Mouse (Mus musculus) liver, embryonic 11.5 days (tissue): ENCODE data around the gene Capn12. TPM values are rescaled to one million over a fixed set of nuclear protein-coding genes. Genes with fewer than 3 reads are reported as not detected.
"Not testable (repeated sequence)": the region's sequence is repeated elsewhere in the genome, so short reads cannot be mapped to it uniquely, and the experiment has no call there.

ENCODE experiments used
- ATAC-seq: fragments of 200-750 bp; cut with Nextera tagmentation; replicated peaks from 2 replicates; pipeline ENCODE4 v1.8.0; 2017; ENCODE audit warnings: moderate number of reproducible peaks, mild to moderate bottlenecking, moderate TSS enrichment, moderate library complexity; ENCODE audit not compliant: low FRiP score
- DNase-seq: peaks from one replicate; pipeline ENCODE4 v3.0.0-alpha.2; 2017; ENCODE audit warnings: low spot score
- H3K27ac ChIP-seq: fragments of 300-500 bp; sonication (generic); 2 replicates; pipeline ENCODE4 v1.5.1; 2014; ENCODE audit warnings: mild to moderate bottlenecking, low read depth, low read length, control low read depth
- H3K27me3 ChIP-seq: fragments of 300-500 bp; sonication (generic); replicated peaks from 2 replicates; pipeline ENCODE4 v1.6.1; 2014; ENCODE audit warnings: low read length, mixed read lengths; ENCODE audit not compliant: control insufficient read depth, insufficient read depth
- H3K36me3 ChIP-seq: fragments of 300-500 bp; sonication (generic); 2 replicates; pipeline ENCODE4 v1.6.1; 2014; ENCODE audit warnings: mild to moderate bottlenecking, low read length, moderate library complexity, mixed read lengths; ENCODE audit not compliant: control insufficient read depth, insufficient read depth
- H3K4me1 ChIP-seq: fragments of 300-500 bp; sonication (generic); replicated peaks from 2 replicates; pipeline ENCODE4 v1.6.1; 2014; ENCODE audit warnings: low read length, mixed read lengths; ENCODE audit not compliant: control insufficient read depth, insufficient read depth
- H3K4me2 ChIP-seq: fragments of 300-500 bp; sonication (generic); 2 replicates; pipeline ENCODE4 v1.6.1; 2014; ENCODE audit warnings: mild to moderate bottlenecking, control low read depth, moderate library complexity
- H3K4me3 ChIP-seq: fragments of 300-500 bp; sonication (generic); 2 replicates; pipeline ENCODE4 v1.5.1; 2014; ENCODE audit warnings: low read depth, low read length, control low read depth
- H3K9ac ChIP-seq: fragments of 300-500 bp; sonication (generic); 2 replicates; pipeline ENCODE4 v1.6.1; 2014; ENCODE audit warnings: low read depth, low read length, control low read depth
- H3K9me3 ChIP-seq: fragments of 300-500 bp; sonication (generic); 2 replicates; pipeline ENCODE4 v1.6.1; 2016; ENCODE audit warnings: low read length, inconsistent platforms, mixed read lengths; ENCODE audit not compliant: control insufficient read depth
- WGBS: fragments of 180-500 bp; shearing (Covaris S2); extraction: QIAGEN DNeasy Blood & Tissue Kit; methylation state at CpG from one replicate; pipeline ENCODE4 v1.1.7; 2014; 5-methylcytosine and 5-hydroxymethylcytosine counted together
- polyA plus RNA-seq: library from polyadenylated mRNA; unstranded; fragments of >200 nt; fragmentation: Nextera tagmentation; extraction: Ambion mirVana; gene quantifications from 2 replicates; pipeline ENCODE4 v1.2.1, GENCODE M21; 2014

Gene Capn12
- polyA plus RNA-seq, 1 experiment from 2014 or later: 0.37 TPM

DNA sequence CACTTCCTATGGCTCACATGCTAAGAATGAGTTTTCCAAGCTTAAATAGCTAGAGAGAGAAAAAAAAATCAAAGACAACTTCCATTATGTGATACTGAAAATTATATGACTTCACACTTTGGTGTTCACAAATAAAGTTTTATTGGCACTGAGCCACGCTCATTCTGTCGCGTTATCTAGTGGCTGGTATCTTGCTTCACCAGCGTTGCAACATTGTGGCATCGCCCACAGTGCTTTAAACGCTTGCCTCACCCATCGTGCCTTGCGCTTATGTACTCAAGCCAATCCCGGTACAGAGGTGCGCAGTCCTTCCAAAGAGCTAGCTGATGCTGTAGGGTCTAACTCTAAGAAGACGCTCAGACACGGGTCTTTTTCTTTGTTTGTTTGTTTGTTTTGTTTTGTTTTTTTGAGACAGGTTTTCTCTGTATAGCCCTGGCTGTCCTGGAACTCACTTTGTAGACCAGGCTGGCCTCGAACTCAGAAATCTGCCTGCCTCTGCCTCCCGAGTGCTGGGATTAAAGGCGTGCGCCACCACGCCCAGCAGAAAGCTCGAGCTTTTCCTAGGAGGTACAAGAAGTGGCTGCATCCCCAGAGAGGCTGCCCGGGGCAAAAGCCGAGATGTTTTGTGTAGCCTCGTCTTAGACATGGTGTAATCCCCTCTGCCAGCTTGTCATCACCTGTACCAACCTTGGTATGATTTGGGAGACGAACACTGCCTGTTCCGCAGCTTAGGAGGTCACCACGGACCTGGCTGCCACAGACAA, 10.1 kb upstream of the Capn12 start:
- H3K9me3 ChIP-seq: no peaks in the 10 kb centered on the region
- ATAC-seq: no peak
- no peak overlapping the region for H3K4me2 ChIP-seq
- DNase-seq: no peak
- H3K36me3 ChIP-seq: no peaks in the 10 kb centered on the region
- no peak overlapping the region for H3K9ac ChIP-seq
- H3K27me3 ChIP-seq: no peaks in the 10 kb centered on the region
- 83% methylated on average over 24 of the region's 24 CpGs for WGBS
- H3K4me1 ChIP-seq: peaks cover 7% of the 10 kb centered on the region
- no peak overlapping the region for H3K27ac ChIP-seq
- H3K4me3 ChIP-seq: no peak overlapping the region

DNA sequence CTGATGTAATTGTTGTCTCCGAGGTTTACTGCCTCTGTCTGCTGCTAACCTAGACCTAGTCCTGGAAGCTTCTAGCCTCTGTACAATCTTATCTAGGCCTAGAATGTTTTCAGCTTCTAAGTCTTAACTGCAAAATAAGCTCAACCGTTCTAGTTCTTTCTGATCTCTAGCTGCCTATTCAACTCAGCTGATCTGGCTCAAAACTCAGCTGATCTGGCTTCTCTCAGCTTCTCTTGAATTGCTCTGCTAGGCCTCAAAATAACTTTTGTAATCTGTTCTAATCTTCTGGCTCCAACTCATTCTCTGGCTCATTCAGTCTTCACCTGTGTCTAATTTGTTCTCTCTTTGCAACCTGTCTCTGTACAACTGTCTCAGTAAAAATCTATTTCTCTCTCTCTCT, 6.7 kb upstream of the Capn12 start:
- Histone ChIP-seq H3K4me3 (no peak overlapping the region), H3K4me1 (peaks cover 8% of the 10 kb centered on the region; the same call in 1 of the 2 replicates), H3K9ac (no peak overlapping the region), H3K27ac (no peak overlapping the region), H3K9me3 (no peaks in the 10 kb centered on the region), H3K27me3 (no peaks in the 10 kb centered on the region), H3K4me2 (no peak overlapping the region), H3K36me3 (no peaks in the 10 kb centered on the region)
- 70% methylated on average over 2 of the region's 2 CpGs for WGBS
- ATAC-seq (no peak), DNase-seq (no peak)

DNA sequence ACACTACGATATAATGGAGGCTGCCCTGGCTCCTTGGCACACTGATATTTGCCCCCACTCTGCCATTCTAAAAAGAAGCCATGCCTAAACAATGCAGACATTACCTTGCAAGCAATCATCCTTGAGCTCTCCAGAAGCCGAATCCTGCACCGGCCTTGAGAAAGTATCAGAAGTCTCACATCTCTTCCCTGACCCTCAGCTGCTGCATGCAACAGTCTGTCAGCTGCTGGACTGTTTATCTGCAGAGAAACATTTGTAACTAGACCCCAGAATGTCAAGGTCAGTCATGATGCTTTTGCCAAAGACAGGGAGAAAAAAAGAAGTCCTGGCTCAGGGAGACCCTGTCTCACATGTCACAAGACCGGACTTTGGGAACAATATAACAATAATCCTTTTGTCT, 5.1 kb upstream of the Capn12 start:
- Histone ChIP-seq H3K36me3 (no peaks in the 10 kb centered on the region), H3K4me3 (no peak overlapping the region), H3K9me3 (no peaks in the 10 kb centered on the region), H3K27ac (no peak overlapping the region), H3K27me3 (no peaks in the 10 kb centered on the region), H3K4me2 (no peak overlapping the region), H3K4me1 (peaks cover 9% of the 10 kb centered on the region; the same call in 1 of the 2 replicates), H3K9ac (no peak overlapping the region)
- no peak for ATAC-seq
- WGBS: 76% methylated on average over 4 of the region's 4 CpGs
- DNase-seq: no peak

DNA sequence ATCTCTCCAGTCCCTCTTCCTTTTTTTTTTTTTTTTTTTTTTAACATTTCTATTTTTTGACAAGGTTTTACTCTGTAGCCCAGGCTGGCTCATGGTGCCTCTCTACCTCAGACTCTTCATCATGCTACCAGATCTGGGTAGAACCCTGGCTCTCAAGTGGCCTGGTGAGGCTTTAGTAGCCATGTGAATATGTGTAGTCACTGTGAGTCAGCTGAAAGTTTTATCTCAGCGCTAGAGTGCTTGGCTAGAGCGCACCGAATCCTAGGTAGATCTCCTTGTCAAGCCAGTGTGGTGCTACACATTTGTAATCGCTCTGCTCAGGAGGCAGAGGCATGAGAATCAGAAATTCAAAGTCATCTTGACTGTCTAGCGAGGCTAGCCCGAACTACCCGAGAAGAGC, 4.1 kb upstream of the Capn12 start:
- ATAC-seq: peak; percentile 87
- peaks cover 9% of the 10 kb centered on the region; the same call in 1 of the 2 replicates for H3K4me1 ChIP-seq
- no peak for DNase-seq
- no peaks in the 10 kb centered on the region for H3K36me3 ChIP-seq
- no peak overlapping the region; the same call in 1 of the 2 replicates for H3K27ac ChIP-seq
- H3K4me3 ChIP-seq: no peak overlapping the region
- WGBS: 58% methylated on average over 7 of the region's 7 CpGs
- H3K9me3 ChIP-seq: no peaks in the 10 kb centered on the region
- H3K27me3 ChIP-seq: no peaks in the 10 kb centered on the region
- no peak overlapping the region for H3K9ac ChIP-seq
- 0 out of 2 replicates have a peak overlapping the region, but pooled peaks have one; percentile 23 for H3K4me2 ChIP-seq

DNA sequence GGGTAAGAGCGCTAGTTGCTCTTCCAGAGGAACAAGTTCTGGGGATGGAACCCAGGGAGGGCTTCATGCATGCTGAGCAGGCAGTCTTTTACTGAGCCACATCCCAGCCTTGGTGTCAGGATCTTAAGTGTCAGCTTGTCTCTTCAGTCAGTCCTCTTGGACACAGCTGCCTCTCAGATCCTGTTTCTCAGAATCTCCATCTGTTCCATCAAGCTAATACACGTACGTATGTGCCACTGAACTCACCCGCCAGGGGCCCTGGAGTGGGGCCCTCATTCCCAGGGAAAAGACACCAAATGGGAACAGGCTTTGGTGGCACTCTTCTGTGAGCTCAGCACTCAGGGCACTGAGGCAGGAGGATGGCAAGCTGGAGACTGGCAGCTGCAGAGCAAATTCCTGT, 3.4 kb upstream of the Capn12 start:
- ATAC-seq (no peak), DNase-seq (no peak)
- H3K9me3 ChIP-seq: no peaks in the 10 kb centered on the region
- no peak overlapping the region; the same call in 1 of the 2 replicates for H3K27ac ChIP-seq
- H3K4me2 ChIP-seq: no peak overlapping the region
- WGBS: 77% methylated on average over 4 of the region's 4 CpGs
- H3K9ac ChIP-seq: no peak overlapping the region
- H3K36me3 ChIP-seq: no peaks in the 10 kb centered on the region
- H3K4me3 ChIP-seq: no peak overlapping the region
- peaks cover 9% of the 10 kb centered on the region; the same call in 1 of the 2 replicates for H3K4me1 ChIP-seq
- H3K27me3 ChIP-seq: no peaks in the 10 kb centered on the region

DNA sequence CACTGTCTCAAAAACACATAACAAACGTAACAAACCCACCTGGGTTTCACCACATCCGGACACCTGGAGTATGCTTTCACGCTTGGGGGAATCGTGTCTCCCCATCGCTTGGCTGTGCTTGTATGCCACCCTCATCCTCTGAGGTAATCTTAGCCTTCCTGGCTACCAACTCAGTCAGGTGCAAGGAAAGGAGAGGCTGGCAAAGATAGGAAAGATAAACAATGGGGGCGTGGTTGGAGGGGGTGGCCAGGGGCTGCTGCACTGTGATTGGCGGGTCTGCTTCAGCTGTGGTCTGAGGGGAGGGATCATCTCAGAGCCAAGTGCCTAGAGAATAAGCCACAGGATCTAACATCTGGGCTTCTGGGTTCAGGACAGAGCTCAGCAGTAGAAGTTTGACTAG, 1.6 kb upstream of the Capn12 start:
- peaks cover 9% of the 10 kb centered on the region; the same call in 1 of the 2 replicates for H3K4me1 ChIP-seq
- no peak overlapping the region for H3K9ac ChIP-seq
- no peaks in the 10 kb centered on the region for H3K9me3 ChIP-seq
- H3K36me3 ChIP-seq: no peaks in the 10 kb centered on the region
- no peak for ATAC-seq
- no peak overlapping the region for H3K4me2 ChIP-seq
- H3K27me3 ChIP-seq: no peaks in the 10 kb centered on the region
- H3K4me3 ChIP-seq: no peak overlapping the region
- no peak overlapping the region for H3K27ac ChIP-seq
- DNase-seq: no peak
- 67% methylated on average over 7 of the region's 7 CpGs for WGBS

DNA sequence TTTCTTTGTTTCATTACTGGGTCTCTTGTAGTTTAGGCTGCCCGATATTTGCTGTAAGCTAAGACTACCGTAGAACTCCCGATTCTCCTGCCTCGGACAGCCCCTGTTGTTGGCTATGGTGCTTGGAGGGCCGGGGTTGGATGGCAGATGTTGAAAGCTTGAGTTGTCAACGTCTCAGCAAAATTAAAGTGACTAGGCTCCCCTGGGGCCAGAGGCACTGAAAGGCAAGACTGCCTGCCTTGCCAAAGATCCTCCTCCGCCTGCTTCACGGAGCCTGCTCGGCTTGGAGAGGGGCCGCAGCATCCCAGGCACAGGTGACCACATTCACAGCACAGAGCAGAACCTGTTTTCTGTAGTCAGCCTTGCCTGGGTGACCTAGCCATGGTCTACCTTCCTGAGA, 668 bp upstream of the Capn12 start:
- Histone ChIP-seq H3K4me2 (no peak overlapping the region), H3K4me1 (peaks cover 9% of the 10 kb centered on the region; the same call in 1 of the 2 replicates), H3K4me3 (no peak overlapping the region), H3K9me3 (no peaks in the 10 kb centered on the region), H3K27ac (no peak overlapping the region), H3K27me3 (no peaks in the 10 kb centered on the region), H3K36me3 (no peaks in the 10 kb centered on the region), H3K9ac (no peak overlapping the region)
- WGBS: 86% methylated on average over 10 of the region's 10 CpGs
- ATAC-seq (no peak), DNase-seq (no peak)

DNA sequence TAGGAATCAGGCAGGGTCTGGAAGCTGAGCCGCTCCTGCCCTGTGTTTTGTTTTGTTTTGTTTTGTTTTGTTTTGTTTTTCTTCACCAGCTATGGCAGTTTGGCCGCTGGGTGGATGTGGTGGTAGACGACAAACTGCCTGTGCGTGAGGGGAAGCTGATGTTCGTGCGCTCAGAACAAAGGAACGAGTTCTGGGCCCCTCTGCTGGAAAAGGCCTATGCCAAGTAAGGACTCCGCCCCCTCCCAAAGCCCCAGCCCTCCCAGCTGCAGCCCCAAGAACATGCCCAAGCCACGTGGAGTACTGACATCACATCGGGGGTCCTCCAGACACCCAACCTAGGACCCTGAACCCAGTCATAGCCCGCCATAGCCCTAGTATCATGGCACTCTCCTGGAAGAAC, 1.8 kb downstream of the Capn12 start:
- H3K27ac ChIP-seq: no peak overlapping the region
- ATAC-seq: no peak
- H3K4me1 ChIP-seq: peaks cover 3% of the 10 kb centered on the region; the same call in 1 of the 2 replicates
- H3K4me2 ChIP-seq: no peak overlapping the region
- no peak for DNase-seq
- no peaks in the 10 kb centered on the region for H3K36me3 ChIP-seq
- no peak overlapping the region for H3K9ac ChIP-seq
- H3K27me3 ChIP-seq: peaks cover 18% of the 10 kb centered on the region
- WGBS: 75% methylated on average over 11 of the region's 11 CpGs
- H3K4me3 ChIP-seq: no peak overlapping the region
- H3K9me3 ChIP-seq: no peaks in the 10 kb centered on the region

DNA sequence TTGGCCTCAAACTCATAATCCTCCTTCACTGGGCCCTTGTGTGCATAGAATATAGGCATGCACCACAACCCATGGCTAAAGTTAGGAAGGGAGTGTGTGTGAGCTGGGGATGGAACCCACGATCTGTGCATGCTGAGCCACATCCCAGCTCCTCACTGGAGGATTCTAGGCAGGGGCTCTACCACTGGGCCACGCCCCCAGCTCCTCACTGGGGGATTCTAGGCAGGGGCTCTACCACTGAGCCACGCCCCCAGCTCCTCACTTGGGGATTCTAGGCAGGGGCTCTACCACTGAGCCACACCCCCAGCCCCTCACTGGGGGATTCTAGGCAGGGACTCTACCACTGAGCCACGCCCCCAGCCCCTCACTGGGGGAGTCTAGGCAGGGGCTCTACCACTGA, 2.5 kb downstream of the Capn12 start:
- 88% methylated on average over 4 of the region's 4 CpGs for WGBS
- not testable (repeated sequence) for H3K4me1 ChIP-seq, H3K36me3 ChIP-seq, DNase-seq, H3K4me3 ChIP-seq, H3K27ac ChIP-seq, H3K9ac ChIP-seq, H3K9me3 ChIP-seq, H3K4me2 ChIP-seq, ATAC-seq
- H3K27me3 ChIP-seq: peaks cover 24% of the 10 kb centered on the region
